Mouse (Mus musculus): Measurements from ENCODE around the gene Zfp704. TPM values are rescaled to one million over a fixed set of nuclear protein-coding genes. Genes with fewer than 3 reads are reported as not detected.

Gene Zfp704
- 11.4 and 12.9 TPM in 2 replicates for polyA plus RNA-seq (2015; fragmentation: Nextera tagmentation; extraction: Ambion mirVana)

DNA sequence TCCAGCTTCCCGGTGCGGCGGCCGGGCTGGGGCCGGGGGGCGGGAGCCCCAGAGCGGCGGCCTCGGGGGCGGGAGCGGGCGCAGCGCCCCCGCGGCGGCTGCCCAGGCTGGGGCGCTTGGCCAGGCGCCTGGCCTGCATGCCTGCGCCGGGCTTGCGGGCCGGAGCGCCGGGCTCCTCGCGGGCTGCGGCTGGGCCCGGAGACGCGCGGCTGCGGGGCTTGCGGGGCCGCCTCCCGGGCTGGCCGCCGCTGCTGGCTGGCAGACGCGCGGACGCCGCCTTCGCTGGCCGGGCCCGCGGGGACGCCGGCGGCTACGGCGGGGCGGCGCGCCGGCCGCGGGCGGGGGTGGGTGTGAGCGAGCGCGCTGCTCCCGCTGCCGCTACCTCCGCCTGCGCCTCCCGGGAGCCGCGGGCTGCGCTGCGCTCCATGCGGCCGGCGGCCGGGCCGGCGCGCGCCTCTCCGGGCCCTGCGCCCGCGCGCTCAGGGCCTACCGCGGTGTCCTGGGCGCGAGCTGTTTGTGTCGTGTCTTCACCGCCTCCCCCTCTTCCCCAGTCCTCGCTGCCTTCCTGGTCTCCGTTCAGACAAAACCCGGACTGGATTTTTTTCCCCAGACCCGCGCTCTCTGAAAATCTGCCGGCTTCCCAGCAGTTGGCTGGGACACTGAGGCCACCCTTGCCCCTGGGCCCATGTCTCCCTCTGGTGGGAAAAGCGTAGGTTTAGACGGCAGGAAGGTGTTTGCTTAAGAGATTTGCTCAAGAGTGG, at the start of gene Zfp704:
TSS of gene Zfp704 (minus strand) at position 505 of the 761 bp plus-strand sequence.
- Histone ChIP-seq H3K4me3 (peak within 1 kb of the TSS; percentile 97), H3K4me1 (replicated peaks) (peaks cover 33% of the 10 kb centered on the region), H3K9me3 (no peaks in the 10 kb centered on the region), H3K4me2 (peak within 1 kb of the TSS; percentile 80), H3K27me3 (no peaks in the 10 kb centered on the region), H3K36me3 (no peaks in the 10 kb centered on the region), H3K27ac (replicated peaks) (peak within 1 kb of the TSS; percentile 91), H3K9ac (peak within 1 kb of the TSS; percentile 86)
- ATAC-seq (ENCODE audit: low FRiP score, low read depth): peak; percentile 93
- WGBS: under 1% methylated on average over 33 of the region's 97 CpGs

DNA sequence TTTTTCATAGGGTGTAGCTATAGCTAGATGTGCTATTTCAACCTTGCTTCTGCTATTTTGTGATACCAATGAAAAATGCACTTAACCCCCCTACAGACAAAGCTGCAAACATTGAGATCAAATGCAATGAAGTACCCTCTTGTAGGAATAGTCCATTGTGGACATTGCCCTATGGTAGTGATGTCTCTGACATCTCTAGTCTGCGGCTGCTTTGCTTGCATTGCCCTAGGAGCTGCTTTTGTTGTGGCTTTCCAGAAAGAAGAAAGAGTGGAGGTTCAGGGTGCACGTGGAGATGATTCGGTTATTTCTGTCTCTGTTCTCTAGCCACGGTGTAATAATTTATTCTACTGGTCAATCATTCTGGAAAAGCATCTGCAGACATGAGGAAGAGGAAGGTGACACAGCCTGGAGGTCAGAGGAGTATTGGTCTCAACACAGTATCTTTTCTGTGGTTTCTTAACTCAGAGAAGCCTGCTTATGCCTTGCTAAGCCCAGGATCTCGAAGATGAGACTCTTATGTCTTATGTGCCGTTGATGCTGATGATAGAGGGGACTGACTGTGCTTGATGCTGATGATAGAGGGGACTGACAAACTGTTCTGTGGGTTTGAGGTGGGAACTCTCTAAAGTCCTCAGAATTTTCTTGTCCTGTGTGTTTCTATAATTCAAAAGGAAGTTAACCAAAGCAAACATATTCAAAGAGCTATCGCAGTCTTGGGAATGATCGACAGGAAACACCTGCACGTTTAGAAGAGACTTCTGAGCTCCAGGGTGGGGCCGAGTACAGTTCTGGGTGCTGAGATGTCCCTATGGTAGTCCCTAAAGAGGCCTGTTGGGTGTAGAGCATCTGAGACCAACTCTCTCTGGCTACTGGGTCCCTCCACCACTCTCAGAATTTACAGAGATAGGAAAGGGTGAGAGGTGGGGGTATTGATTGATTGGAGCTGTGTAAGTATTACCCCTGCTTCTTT, 23.4 kb upstream of the Zfp704 start:
- no peak for ATAC-seq (ENCODE audit: low FRiP score, low read depth)
- H3K4me2 ChIP-seq: no peak overlapping the region
- 85% methylated on average over 10 of the region's 10 CpGs for WGBS

DNA sequence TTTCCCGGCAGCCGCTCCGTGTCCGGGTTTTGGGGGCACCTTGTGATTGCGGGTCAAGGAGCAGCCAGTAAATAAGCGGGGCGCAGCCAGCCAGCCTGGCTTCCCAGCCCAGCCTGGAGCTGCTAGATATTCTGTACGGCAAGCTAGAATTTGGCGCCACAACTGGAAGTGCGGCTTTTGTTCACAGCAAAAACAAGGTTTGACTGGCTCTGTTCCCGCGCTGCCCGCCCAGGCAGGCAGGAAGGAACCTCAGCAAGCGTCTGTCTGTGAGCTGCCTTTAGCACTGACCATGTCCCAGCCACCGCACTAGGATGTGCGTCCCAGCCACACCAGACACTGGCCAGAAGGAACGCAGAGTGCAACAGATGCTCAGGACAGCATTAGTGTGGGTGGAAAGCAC, 20.1 kb upstream of the Zfp704 start:
- no peaks in the 10 kb centered on the region for H3K36me3 ChIP-seq
- no peak overlapping the region for H3K27ac ChIP-seq (replicated peaks)
- 12% methylated on average over 17 of the region's 17 CpGs for WGBS
- H3K9ac ChIP-seq: no peak overlapping the region
- peak; percentile 80 for ATAC-seq (ENCODE audit: low FRiP score, low read depth)
- peak overlapping the region; percentile 41 for H3K4me2 ChIP-seq
- H3K4me3 ChIP-seq: no peak overlapping the region
- no peaks in the 10 kb centered on the region for H3K9me3 ChIP-seq
- 0 out of 2 replicates have a peak, but pooled peaks cover 8% of the 10 kb centered on the region for H3K4me1 ChIP-seq (replicated peaks)
- H3K27me3 ChIP-seq: no peaks in the 10 kb centered on the region

More for the DNA sequence above, 23.4 kb upstream of the Zfp704 start:
- H3K4me3 ChIP-seq: no peak overlapping the region
- H3K27ac ChIP-seq (replicated peaks): no peak overlapping the region
- no peaks in the 10 kb centered on the region for H3K27me3 ChIP-seq
- H3K9me3 ChIP-seq: no peaks in the 10 kb centered on the region
- H3K9ac ChIP-seq: no peak overlapping the region
- no peaks in the 10 kb centered on the region for H3K36me3 ChIP-seq
- 0 out of 2 replicates have a peak, but pooled peaks cover 8% of the 10 kb centered on the region for H3K4me1 ChIP-seq (replicated peaks)

DNA sequence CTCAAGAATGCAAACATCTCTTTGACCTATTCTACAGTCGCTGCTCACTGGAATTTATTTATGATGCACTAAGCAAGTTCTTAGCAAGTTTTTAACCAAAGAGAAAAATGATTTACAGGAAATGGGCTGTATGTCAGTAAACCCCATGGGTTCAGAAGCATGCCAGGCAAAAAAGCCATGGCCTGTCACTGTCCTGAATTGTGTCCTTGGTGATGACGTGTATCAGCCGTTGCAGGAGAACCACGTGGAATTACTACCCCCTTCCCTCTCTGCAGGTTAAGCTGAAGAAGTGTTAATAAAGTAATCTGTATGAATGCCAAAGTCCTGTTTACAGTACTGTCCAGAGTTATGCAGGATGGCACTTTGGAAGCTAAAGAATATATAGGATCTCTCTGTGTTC, 18.2 kb upstream of the Zfp704 start:
- 75% methylated on average over 4 of the region's 4 CpGs for WGBS
- no peak overlapping the region for H3K4me3 ChIP-seq
- no peak overlapping the region for H3K27ac ChIP-seq (replicated peaks)

DNA sequence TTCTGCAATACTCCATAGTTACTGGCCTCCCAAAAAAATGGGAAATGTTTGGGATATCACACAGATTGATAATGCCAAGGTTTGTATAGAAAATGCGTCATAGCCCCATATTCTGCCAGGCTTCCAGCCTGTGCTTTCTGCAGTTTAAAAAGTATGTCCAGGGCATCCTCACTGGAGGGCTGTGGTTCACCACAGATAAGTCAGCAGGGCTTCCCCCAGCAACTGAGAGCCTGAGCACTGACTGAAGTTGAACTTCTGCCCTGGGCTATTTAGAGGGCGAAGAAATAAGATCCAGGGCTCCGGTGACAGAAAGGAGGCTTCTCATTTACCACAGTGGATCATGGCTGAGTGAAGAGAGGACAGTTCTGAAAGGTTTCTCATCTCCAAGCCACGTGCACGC, 16.3 kb upstream of the Zfp704 start:
- Histone ChIP-seq H3K9ac (no peak overlapping the region), H3K27ac (replicated peaks) (no peak overlapping the region), H3K36me3 (no peaks in the 10 kb centered on the region), H3K4me2 (no peak overlapping the region), H3K27me3 (no peaks in the 10 kb centered on the region), H3K4me1 (replicated peaks) (0 out of 2 replicates have a peak, but pooled peaks cover 8% of the 10 kb centered on the region), H3K9me3 (no peaks in the 10 kb centered on the region), H3K4me3 (no peak overlapping the region)
- ATAC-seq (ENCODE audit: low FRiP score, low read depth): no peak
- 81% methylated on average over 5 of the region's 5 CpGs for WGBS

More for the DNA sequence above, 18.2 kb upstream of the Zfp704 start:
- Histone ChIP-seq H3K4me2 (no peak overlapping the region), H3K9me3 (no peaks in the 10 kb centered on the region), H3K27me3 (no peaks in the 10 kb centered on the region), H3K9ac (no peak overlapping the region), H3K4me1 (replicated peaks) (0 out of 2 replicates have a peak, but pooled peaks cover 8% of the 10 kb centered on the region), H3K36me3 (no peaks in the 10 kb centered on the region)
- no peak for ATAC-seq (ENCODE audit: low FRiP score, low read depth)

DNA sequence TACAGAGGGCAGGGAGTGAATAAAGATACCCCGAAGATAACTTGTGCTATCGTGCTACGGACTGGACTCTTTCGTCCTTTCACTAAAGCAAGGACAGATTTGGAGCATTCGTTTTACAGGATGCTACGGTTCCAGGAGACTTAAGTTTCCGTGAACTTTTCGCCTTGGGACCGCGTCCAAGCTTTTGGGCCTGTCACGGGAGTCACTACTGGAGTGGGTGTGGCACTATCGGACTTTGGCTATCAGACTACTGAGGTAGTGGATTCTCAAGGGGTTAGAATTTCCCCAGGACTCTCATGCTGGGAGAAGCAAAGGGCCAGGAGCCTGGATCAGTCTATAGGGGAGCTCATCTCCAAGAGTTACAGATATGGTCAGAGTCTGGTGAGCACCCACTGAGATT, 10.7 kb upstream of the Zfp704 start:
- H3K36me3 ChIP-seq: no peaks in the 10 kb centered on the region
- 93% methylated on average over 12 of the region's 12 CpGs for WGBS
- no peaks in the 10 kb centered on the region for H3K9me3 ChIP-seq
- no peak for ATAC-seq (ENCODE audit: low FRiP score, low read depth)
- H3K4me3 ChIP-seq: no peak overlapping the region
- H3K9ac ChIP-seq: no peak overlapping the region
- H3K27me3 ChIP-seq: no peaks in the 10 kb centered on the region
- H3K4me2 ChIP-seq: no peak overlapping the region
- no peak overlapping the region for H3K27ac ChIP-seq (replicated peaks)
- H3K4me1 ChIP-seq (replicated peaks): no peaks in the 10 kb centered on the region

DNA sequence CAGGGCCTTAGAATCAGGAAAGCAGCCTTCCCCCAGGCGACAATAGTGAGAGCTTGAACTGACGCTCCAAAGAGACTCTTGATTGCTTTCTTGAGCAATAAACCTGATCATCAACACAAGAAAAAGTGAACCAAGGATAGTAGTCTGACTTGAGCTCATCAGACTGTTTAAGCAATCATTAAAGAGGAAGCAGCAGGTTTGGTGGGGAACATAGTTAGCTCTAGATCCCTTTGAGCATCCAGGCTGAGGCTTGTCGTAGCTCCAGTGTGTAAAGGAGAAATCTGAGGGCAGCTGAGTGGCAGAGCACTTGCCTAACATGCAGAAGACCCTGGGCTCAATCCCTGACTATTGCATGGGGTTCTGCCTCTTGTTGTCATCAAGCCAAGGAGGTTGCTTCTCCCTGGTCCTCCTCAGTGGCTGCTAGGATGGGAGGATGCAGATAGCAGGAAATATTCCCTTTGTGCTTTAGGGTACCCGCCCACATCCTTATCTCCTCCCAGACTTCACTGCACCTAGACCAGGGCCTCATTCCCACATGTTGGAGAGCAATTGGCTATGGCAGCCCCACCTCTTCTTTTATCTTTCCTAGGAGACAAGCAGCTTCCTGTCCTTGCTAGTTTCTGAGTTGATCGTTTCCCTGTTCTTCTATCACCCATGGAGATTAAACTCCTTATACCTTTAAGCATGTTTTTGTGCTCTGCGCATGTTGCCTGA, 9.8 kb upstream of the Zfp704 start:
- Histone ChIP-seq H3K4me2 (no peak overlapping the region), H3K4me1 (replicated peaks) (no peaks in the 10 kb centered on the region), H3K4me3 (no peak overlapping the region), H3K27ac (replicated peaks) (no peak overlapping the region), H3K36me3 (no peaks in the 10 kb centered on the region), H3K27me3 (no peaks in the 10 kb centered on the region), H3K9me3 (no peaks in the 10 kb centered on the region), H3K9ac (no peak overlapping the region)
- ATAC-seq (ENCODE audit: low FRiP score, low read depth): no peak
- 85% methylated on average over 6 of the region's 6 CpGs for WGBS

DNA sequence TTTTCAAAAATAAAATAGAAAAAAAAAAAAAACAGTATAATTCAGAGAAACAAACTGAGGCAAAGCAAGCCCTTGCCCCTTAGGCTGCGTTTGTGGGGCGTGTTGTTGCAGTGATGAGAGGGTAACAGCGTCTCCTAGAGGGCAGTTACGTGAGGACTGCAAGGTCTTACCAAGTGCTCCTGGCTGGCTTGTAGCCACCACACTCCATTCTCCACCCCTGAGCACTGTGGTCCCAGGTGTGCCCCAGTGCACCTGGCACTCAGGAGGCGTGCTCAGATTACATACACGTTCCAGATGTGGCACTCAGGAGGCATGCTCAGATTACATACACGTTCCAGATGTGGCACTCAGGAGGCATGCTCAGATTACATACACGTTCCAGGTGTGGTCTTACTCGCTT, 7.2 kb upstream of the Zfp704 start:
- WGBS: 79% methylated on average over 9 of the region's 9 CpGs
- no peak overlapping the region for H3K4me3 ChIP-seq
- H3K27me3 ChIP-seq: no peaks in the 10 kb centered on the region

DNA sequence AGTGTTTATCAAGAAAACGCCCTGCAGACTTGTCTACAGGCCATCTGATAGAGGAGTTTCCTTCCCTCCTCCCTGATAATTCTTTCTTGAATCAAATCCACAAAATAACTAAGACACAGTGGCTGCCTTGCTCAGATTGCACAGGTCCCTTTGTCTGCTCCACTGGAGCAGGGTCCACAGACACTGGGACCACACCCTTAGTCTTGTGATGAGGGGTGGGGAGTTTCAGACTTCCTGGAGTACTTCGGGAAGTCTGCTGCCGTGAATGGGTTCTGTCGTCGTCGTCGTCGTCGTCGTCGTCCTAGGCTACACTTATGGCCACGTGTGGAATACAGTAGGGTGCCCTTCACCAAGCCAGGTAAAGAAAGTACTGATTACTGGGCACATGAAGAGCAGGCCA, 4.8 kb upstream of the Zfp704 start:
- no peaks in the 10 kb centered on the region for H3K36me3 ChIP-seq
- H3K27ac ChIP-seq (replicated peaks): no peak overlapping the region
- H3K27me3 ChIP-seq: no peaks in the 10 kb centered on the region
- WGBS: 70% methylated on average over 12 of the region's 12 CpGs
- peaks cover 6% of the 10 kb centered on the region; the same call in 1 of the 2 replicates for H3K4me1 ChIP-seq (replicated peaks)
- no peak for ATAC-seq (ENCODE audit: low FRiP score, low read depth)
- no peaks in the 10 kb centered on the region for H3K9me3 ChIP-seq
- no peak overlapping the region for H3K4me3 ChIP-seq
- no peak overlapping the region for H3K9ac ChIP-seq
- no peak overlapping the region for H3K4me2 ChIP-seq

More for the DNA sequence above, 7.2 kb upstream of the Zfp704 start:
- Histone ChIP-seq H3K4me1 (replicated peaks) (no peaks in the 10 kb centered on the region), H3K27ac (replicated peaks) (no peak overlapping the region), H3K9me3 (no peaks in the 10 kb centered on the region), H3K4me2 (no peak overlapping the region), H3K9ac (no peak overlapping the region), H3K36me3 (no peaks in the 10 kb centered on the region)
- ATAC-seq (ENCODE audit: low FRiP score, low read depth): no peak

DNA sequence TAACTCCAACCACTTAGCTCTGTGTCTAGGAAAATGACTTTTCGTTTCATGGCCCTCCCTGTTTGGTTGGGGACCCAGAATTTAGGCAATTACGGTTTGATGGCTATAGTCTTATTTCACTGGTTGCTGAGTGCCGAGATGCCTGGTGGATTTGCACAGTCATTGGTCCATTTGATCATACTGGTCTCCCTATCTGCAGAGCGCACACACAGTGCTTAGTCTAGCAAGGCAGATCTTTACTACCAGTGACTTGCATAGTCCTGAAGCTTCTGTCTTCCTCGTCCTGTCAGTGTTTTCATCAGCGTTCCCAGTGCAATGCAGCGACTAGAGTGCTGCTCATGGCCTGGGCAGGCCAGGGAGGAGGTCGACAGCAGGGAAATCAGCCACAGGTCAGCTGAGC, 4.1 kb upstream of the Zfp704 start:
- H3K4me1 ChIP-seq (replicated peaks): peaks cover 6% of the 10 kb centered on the region; the same call in 1 of the 2 replicates
- H3K27me3 ChIP-seq: no peaks in the 10 kb centered on the region
- H3K27ac ChIP-seq (replicated peaks): no peak overlapping the region
- no peak for ATAC-seq (ENCODE audit: low FRiP score, low read depth)
- no peaks in the 10 kb centered on the region for H3K36me3 ChIP-seq
- no peak overlapping the region for H3K9ac ChIP-seq
- no peak overlapping the region for H3K4me3 ChIP-seq
- 79% methylated on average over 8 of the region's 8 CpGs for WGBS
- H3K4me2 ChIP-seq: no peak overlapping the region
- no peaks in the 10 kb centered on the region for H3K9me3 ChIP-seq

DNA sequence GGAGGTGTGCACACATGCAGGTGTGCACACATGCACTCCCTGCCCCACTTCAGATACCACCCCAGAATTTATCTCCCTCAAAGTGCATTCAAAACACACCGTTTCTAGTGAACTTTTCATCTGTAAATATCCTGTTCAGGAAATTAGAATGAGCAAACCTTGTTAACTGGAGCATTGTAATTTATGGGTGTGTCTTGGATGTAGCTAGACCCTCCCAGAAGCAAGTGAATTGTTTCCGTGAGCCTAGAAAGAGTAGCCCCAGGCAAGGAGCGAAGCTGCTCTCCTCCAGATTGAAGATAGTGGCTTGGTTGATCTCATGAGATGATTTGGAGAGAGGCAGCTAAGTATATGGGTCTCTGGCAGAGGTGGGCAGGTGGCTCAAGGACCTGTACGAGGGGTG, 1.3 kb upstream of the Zfp704 start:
- H3K4me3 ChIP-seq: no peak overlapping the region
- no peak overlapping the region for H3K27ac ChIP-seq (replicated peaks)
- H3K9ac ChIP-seq: no peak overlapping the region
- H3K36me3 ChIP-seq: no peaks in the 10 kb centered on the region
- no peaks in the 10 kb centered on the region for H3K9me3 ChIP-seq
- H3K4me2 ChIP-seq: no peak overlapping the region
- H3K27me3 ChIP-seq: no peaks in the 10 kb centered on the region
- H3K4me1 ChIP-seq (replicated peaks): peaks cover 26% of the 10 kb centered on the region
- no peak for ATAC-seq (ENCODE audit: low FRiP score, low read depth)
- 79% methylated on average over 4 of the region's 4 CpGs for WGBS
